Mouse (Mus musculus) adrenal gland (tissue): ENCODE measurements around the gene Rec8.

Source experiments
- intact Hi-C: fragments of 180-260 bp; cut with DNase I; formaldehyde crosslinking; loops from one replicate; pipeline ENCODE4 v1.15.1; 2025

Rec8 gene

DNA sequence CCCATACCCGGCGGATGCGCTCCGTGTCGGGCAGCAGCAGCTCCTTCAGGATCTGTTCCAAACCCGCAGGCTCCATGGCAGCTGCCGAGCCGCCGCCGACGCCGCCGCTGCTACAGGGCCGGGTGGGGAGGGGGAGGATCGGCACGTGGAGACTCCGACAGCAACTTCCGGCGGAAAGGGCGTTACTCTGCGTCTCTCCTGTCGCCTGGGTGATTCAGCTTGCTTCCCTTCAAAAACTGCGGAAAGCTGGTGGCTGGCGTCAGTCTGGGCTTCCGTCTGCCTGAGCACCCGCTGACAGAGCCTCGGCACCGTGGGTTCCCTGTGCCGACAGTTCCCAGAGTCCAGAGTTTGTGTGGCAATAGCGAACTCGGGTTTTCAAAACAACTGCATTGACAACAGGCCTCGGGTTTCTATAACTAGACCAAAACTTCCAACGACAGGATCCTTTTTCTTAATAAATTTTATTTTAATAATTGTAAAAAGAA lies 17.7 kb downstream of the Rec8 start, which contains the start of gene Ipo4:
Ipo4 (minus strand) TSS at position 435 of the 485 bp plus-strand sequence.
- intact Hi-C loops: loop anchor here (2.0 to 5.0 kb wide), 2 partner anchors 37 to 109 kb away; partner anchors contain the start of genes Dhrs1, Gmpr2, Nedd8 and Nop9

DNA sequence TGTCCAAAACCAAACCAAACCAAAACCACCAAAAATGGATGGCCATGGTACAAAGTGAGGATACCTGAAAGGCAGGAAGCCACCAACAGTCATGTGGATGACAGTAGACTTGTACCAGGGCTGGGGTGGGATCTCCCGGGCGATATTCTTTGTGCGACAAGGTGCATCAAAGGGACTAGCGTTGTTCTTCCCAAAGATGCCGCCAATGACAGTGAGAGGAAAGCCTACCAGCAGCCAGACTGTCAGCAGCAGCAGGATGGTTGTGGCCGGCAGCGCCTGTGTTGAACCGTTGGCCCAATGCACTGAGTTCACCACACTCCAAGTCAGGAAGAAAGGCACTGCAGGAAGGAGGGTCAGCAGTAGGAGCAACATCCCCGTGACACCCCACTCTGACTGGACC lies 20.0 kb downstream of the Rec8 start, which contains the start of gene Gm49378:
Gm49378 (minus strand) TSS at position 101 of the 400 bp plus-strand sequence.
- intact Hi-C loops: loop anchor here (5.0 kb wide), 1 partner anchor 35 kb away; the partner anchor contains the start of genes Gmpr2 and Nedd8

DNA sequence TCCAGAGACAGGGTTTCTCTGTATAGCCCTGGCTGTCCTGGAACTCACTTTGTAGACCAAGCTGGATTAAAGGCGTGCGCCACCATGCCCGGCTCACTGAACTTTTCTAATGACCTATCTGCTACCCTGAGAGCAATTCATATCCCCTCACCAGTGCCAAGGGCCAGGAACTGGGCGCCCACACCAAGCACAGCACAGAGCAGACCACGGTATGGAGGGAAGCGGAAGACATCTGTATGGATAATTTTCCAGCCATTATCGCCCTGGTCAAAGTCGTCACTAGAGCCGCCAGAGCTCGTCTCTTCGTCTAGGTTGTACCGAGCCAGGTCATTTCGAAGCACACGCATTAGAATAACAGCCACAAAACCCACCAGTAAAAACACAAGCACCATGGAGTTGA lies 23.0 kb downstream of the Rec8 start:
- intact Hi-C loops: no loop called here

DNA sequence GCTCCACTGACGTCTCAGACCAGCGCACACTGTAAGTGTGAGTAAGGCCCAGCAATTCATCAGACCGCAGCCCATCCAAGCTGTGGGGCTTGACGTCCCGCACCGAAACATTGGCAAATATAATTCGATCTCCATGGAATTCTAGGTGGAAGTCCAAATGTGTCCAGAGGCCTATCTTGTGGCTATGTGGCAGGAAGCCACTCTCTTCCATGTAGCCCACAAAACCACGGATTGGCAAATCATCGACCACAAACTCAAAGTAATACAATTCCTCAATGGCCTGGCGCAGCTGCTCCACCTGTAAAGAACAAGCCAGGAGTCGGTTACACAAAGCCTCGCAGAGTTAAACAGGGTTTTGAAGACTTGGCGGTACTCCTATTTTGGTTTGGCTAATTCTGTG lies 23.5 kb downstream of the Rec8 start:
- intact Hi-C loops: no loop called here

DNA sequence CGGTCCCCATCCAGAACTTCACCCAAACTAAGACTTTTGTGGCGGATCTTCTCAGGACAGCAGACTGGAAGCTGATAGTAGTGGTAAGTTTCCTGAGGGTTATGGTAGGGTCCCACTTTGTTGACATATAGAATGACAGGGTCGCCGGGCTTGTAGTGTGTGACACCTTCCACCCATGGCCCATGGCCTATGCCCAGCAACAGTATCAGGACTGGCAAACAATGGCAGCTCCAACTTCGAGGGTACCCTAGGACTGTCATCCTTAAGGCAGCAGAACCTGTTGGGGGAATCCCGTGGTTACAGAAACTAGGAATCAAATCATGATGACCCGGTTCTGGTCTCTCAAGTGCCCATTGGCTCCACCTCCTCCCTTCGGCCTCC lies 24.8 kb downstream of the Rec8 start:
- intact Hi-C loops: no loop called here

DNA sequence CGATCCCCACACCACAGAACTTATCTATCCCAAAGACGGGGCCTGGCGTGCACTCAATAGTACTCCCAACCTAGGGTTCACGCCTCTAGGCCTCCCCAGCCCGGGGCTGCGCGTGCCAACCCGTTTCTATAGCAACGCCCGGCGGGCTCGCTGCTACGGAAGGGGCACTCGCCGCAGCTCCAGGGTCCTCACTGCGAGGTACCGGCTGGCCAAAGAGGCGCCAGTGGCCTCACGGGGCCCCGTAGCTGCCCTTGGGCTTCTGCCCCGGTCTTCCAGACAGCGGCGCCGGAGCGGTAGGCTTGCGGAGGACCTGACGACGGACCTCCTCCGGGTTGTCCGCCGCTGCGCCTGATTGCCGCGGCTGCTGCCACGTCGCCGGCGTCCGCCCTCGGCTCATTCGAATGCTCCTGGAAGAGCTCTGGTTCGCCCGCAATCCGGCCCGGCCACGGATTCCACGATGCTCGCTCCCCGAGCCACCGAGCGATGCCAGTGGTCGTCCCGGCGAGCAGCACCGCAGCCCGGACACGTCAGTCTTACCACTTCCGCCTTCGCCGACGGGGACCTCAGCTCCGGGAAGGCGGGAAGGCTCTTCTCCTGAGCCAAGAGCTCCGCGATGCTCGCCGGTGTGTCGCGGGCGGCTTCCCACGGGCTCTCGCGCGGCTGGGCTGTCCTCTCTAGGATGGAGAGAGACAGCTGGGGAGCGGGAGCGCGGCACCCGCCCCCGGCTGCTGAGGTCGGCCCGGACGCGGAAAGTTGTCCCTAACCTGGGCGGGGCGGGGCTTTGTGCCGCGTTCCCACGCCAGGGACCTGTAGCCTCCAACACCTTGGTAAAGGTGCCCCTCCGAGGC lies 25.4 kb downstream of the Rec8 start, which contains the start of gene Tm9sf1:
Tm9sf1 (minus strand) TSS at position 747 of the 848 bp plus-strand sequence.
- intact Hi-C loops: no loop called here

DNA sequence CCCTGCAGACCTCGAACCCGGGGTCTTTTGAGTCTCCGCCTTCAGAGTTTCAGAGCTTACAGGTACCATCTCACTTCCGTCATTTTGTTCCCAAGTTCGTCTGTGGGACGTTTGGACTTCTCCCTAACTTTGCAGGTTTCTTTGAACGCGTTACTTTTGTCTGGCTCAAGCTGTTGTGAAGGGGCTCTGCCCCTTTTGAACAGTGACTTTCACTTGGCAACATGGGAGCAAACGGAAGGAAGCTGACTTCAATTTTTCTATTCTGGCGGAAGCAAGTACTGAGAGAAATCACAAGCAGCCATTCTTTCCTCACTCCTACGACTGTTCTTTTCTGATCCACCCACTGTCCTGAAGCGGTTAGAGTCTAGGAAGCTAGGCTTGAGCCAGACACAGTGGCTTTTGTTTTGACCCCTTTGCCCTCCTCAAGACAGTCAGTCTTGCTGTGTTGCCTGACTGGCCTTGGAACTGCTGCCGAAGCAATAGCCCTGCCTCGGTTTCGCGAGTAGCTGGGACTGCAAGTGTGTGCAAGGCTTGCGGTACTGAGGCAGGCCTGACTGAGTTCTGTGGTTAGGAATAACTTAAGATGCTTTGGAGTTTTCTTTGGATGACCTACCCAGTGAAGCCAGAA lies 26.5 kb downstream of the Rec8 start:
- intact Hi-C loops: no loop called here

DNA sequence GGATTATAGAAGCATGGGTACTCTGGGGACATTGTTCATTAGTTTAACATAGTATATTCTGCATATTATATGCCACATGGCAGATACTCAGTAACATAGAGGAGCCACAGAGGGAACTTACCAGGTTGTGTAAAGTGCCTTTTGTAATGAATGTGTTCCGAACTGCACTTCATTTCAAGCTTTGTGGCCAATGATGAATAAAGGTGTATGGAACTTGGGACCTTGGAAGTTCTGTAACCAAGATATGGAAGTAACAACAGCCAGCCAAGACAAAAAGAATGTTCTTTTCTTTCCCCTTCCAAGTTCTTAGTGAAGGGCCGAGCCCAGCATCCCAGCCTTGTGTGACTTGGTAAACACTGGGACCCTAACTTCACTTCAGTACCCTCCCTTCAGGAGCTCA lies 32.0 kb downstream of the Rec8 start, which contains the start of gene Tssk4:
Tssk4 (plus strand) TSS at position 301 of the 400 bp plus-strand sequence.
- intact Hi-C loops: no loop called here

DNA sequence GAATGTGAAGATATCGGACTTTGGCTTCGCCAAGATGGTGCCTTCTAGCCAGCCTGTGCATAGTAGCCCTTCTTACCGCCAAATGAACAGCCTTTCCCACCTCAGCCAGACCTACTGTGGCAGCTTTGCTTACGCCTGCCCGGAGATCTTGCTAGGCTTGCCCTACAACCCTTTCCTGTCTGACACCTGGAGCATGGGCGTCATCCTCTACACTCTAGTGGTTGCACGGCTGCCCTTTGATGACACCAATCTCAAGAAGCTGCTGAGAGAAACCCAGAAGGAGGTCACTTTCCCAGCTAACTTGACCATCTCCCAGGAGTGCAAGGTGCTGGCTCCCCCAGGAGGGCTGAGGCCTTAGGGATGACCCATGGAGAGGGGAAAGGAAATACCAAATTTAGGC lies 33.7 kb downstream of the Rec8 start:
- intact Hi-C loops: no loop called here

DNA sequence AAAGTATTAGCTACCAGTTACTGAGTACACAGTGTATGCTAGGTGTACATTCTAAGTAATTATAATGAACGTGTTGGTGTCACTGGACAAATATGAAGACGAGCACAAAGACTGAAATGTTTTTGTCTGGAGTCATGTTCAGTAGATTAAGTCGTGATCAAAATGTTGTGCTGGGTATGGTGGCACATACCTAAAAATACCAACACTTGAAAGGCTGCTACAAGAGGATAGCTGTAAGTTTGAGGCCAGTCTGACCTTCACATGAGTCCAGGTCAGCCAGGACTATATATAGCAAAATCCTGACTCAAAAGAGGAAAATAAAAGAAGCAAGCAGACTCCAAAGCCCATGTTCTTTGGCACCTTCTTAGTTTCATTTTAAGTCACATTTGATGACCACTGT lies 39.1 kb downstream of the Rec8 start:
- intact Hi-C loops: no loop called here

DNA sequence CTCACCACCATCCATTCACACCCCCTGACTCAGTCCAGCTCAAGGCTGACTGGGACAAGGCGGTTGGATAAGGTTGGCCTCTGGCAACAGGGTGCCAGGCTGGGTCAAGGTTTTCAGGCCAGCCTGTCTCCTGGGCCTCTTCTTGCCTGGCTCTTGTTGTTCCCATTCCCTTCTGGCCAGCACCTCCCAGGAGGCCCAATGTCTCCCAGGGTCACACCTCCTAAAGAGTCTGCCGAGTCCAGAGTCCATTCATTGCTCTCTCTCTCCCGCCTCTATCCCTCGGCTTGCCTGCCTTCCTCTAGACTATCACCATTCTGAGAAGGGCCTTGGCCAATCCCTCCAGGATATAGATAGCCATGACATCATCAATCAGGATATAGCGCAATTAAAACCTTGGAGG lies 40.2 kb downstream of the Rec8 start:
- intact Hi-C loops: no loop called here

DNA sequence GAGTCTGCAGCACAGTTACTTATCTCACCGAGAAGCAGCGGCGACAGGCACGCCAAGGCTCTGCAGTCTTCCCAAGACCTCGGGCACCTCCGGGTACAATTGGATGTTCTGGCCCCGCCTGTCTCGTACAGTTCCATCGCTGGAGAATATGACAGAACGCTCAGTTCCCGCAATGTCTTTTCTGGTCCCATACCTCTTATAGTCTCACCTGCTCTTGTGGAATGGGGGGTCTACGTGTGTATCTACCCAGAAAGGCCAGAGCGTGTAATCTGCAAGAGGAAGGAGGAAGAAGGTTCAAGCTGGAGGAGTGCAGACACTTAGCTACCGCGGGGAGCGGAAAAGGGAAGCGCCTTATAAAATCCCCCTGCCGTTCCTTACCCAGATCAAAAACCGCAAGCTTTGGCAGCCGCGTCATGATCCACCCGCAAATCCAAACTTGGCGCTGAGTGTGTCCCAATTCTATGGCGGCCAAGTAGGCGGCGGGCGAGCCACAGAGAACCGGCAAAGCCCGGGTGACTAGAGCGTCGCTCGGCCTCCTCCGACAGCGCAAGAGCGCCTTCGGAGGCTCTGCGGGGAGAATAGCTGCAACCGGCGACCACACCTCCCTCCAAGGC lies 42.2 kb downstream of the Rec8 start, which contains the start of gene Mdp1:
Mdp1 (minus strand) TSS at position 549 of the 614 bp plus-strand sequence.
- intact Hi-C loops: no loop called here

DNA sequence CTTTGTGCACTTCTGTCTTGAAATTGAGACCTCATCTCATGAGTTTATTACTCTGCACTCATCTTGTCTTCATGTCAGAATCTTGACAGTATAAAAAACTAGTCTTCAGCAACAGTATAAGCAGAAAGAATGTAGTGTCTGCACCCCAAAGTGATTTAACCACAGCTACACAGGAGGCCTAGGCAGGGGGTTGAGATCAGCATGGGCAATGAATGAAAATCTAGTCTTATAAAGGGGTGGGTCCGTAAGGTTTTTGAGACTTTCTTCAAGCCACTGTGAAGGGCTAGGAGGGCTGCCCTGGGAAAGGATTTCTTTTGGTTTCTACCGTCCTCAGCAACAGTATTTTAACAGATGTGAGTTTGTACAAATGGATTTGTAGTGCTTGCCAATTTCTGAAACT lies 42.8 kb downstream of the Rec8 start:
- intact Hi-C loops: no loop called here

DNA sequence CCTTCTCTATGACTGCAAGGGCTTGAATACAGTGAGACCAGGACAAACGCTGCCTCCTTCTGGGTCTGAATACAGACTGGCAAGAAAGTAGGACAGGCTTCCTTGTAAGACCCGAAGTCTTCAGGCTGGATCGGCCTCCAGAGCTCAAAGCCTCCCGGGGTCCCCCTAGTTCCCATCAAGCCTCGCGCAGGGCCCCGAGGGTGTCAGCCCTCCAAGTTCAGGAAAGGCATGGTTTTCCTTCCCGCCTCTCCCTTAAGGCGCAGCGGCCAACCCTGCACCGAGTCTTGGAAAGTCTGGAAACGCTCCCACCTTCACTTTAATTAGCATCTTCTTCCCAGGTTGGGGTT lies 53.6 kb downstream of the Rec8 start:
- intact Hi-C loops: loop anchor here (5.0 kb wide), 1 partner anchor 34 kb away; the partner anchor contains the start of genes Gm49378 and Ipo4

DNA sequence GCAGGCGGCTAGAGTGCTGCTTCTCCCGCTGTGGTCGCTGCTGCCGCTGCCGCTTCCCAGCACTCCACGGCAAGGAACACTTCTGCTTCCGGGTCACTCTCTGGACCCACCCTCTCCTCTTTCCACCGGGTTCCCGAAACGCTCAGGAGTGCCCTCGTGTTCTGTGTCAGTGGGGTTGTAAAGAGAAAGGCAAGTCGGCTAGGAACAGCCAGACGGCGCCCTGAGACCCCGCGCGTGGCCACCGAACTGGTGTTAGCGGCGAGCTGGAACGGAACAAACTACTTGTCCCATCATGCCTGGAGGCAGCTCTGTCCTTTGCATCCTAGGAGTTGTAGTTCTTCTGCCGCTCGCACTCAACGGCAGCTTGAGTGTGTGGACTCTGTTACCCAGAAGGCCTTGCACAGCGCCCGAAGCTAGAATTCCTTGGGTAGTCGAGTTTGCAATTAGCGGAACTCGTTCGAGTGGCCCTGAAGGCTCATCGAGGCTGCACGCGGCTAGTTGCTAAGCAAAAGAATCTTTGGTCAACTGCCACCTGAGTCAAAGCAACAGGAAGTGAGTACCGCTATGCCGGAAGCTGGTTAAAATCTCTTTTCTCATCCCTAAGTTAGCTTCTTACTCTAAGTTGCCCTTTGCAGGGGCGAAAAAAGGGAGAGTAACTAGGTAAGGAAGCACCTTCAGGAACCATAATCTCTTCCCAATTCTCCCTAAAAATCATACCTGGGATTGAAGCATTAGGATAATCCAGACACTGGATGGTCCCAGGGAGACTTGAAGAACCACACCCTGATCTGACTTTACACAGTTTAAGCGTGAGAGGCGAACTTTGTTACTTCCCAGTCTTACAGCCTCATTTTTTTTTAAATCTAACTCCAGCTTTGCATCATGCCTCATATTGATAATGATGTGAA lies 54.2 kb downstream of the Rec8 start, which contains the start of the genes Gmpr2 and Nedd8:
Gmpr2 (plus strand) TSS at position 109 of the 908 bp plus-strand sequence.
Nedd8 (minus strand) TSS at position 292 of the 908 bp plus-strand sequence.
- intact Hi-C loops: loop anchor here (5.0 kb wide), 1 partner anchor 35 kb away; the partner anchor contains the start of genes Gm49378 and Ipo4

DNA sequence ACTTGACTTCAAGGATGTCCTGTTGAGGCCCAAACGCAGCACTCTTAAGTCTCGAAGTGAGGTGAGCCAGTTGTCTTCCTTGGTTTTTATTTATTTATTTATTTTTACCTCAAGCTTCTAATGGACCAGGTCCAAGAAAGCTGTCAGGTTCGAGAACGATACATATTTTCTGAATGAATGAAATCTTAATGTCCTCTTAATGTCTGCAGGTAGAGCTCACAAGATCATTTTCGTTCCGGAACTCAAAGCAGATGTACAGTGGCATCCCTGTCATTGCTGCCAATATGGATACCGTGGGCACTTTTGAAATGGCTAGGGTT lies 54.9 kb downstream of the Rec8 start:
- intact Hi-C loops: loop anchor here (5.0 kb wide), 1 partner anchor 35 kb away; the partner anchor contains the start of genes Gm49378 and Ipo4
